Mouse (Mus musculus) gastrocnemius, postnatal 25 days (tissue): Measurements from ENCODE around the gene Nedd9. TPM values are rescaled to one million over a fixed set of nuclear protein-coding genes. Genes with fewer than 3 reads are reported as not detected.

Source experiments
- DNase-seq: peaks from one replicate; pipeline ENCODE4 v3.0.0; 2022
- total RNA-seq, 2 experiments: library from RNA; stranded (reverse); gene quantifications; 1 replicate in 1 of 2; 2 replicates in 1 of 2; pipeline ENCODE4 v1.2.3; 2021

Gene Nedd9
- total RNA-seq, 2 experiments from 2014 or later = 4.5 to 9.4 TPM

GRCm38 (mm10) chr13:41410191-41411074 is 76.7 kb downstream of the Nedd9 start:
- no peak for DNase-seq

- DNase-seq = no peak
These were observed 77.9 kb downstream of the Nedd9 start for GRCm38 (mm10) chr13:41409291-41409690.

- DNase-seq = no peak
These were observed 78.7 kb downstream of the Nedd9 start for GRCm38 (mm10) chr13:41408374-41408952.

- no peak for DNase-seq
These were observed 82.2 kb downstream of the Nedd9 start for GRCm38 (mm10) chr13:41405009-41405408.

GRCm38 (mm10) chr13:41403838-41404237 is 83.3 kb downstream of the Nedd9 start:
- DNase-seq = peak; percentile 34

GRCm38 (mm10) chr13:41402441-41403003 is 84.6 kb downstream of the Nedd9 start:
- DNase-seq = no peak

GRCm38 (mm10) chr13:41401775-41402174 is 85.4 kb downstream of the Nedd9 start:
- no peak for DNase-seq

- no peak for DNase-seq
These were observed 86.9 kb downstream of the Nedd9 start for GRCm38 (mm10) chr13:41400289-41400688.

- no peak for DNase-seq
These were observed 95.0 kb downstream of the Nedd9 start for GRCm38 (mm10) chr13:41392191-41392590.

GRCm38 (mm10) chr13:41390698-41391097 is 96.5 kb downstream of the Nedd9 start:
- no peak for DNase-seq

- peak; percentile 69 for DNase-seq
These were observed 100.6 kb downstream of the Nedd9 start for GRCm38 (mm10) chr13:41386581-41386980.

GRCm38 (mm10) chr13:41384896-41385295 is 102.3 kb downstream of the Nedd9 start:
- no peak for DNase-seq

GRCm38 (mm10) chr13:41382635-41383034 is 104.5 kb downstream of the Nedd9 start:
- no peak for DNase-seq

- no peak for DNase-seq
These were observed 105.2 kb downstream of the Nedd9 start for GRCm38 (mm10) chr13:41381806-41382546.

GRCm38 (mm10) chr13:41381041-41381805 is 105.9 kb downstream of the Nedd9 start:
- DNase-seq = no peak

- no peak for DNase-seq
These were observed 107.2 kb downstream of the Nedd9 start for GRCm38 (mm10) chr13:41379951-41380465.

- no peak for DNase-seq
These were observed 108.7 kb downstream of the Nedd9 start for GRCm38 (mm10) chr13:41378462-41378861.

GRCm38 (mm10) chr13:41377856-41378255 is 109.3 kb downstream of the Nedd9 start:
- DNase-seq = no peak

- DNase-seq = no peak
These were observed 110.1 kb downstream of the Nedd9 start for GRCm38 (mm10) chr13:41377011-41377431.

GRCm38 (mm10) chr13:41376111-41376510 is 111.1 kb downstream of the Nedd9 start:
- no peak for DNase-seq

GRCm38 (mm10) chr13:41375696-41376095 is 111.5 kb downstream of the Nedd9 start:
- DNase-seq = no peak
